Mouse (Mus musculus): Measurements from ENCODE around the gene Rpl36al. TPM values are rescaled to one million over a fixed set of nuclear protein-coding genes. Genes with fewer than 3 reads are reported as not detected.

Gene Rpl36al
- 543 and 555 TPM in 2 replicates for polyA plus RNA-seq (2015; fragmentation: Nextera tagmentation; extraction: Ambion mirVana)

GRCm38 (mm10) chr12:69183583-69184308 is at the start of gene Rpl36al, which contains the start of gene Mgat2:
Gene Rpl36al (minus strand): TSS chr12:69184083.
Gene Mgat2 (plus strand): TSS chr12:69184157.
- H3K4me2 ChIP-seq (ENCODE audit: low read depth, low read length) = peak within 1 kb of the TSS; percentile 92
- DNase-seq (peak; percentile 99), ATAC-seq (peak; percentile 98)
- under 1% methylated on average over 83 of the region's 84 CpGs for WGBS (ENCODE audit: insufficient replicate concordance)
- H3K4me1 ChIP-seq (ENCODE audit: insufficient read depth) = peaks cover 20% of the 10 kb centered on the region
- peak within 1 kb of the TSS; percentile 90 for H3K27ac ChIP-seq (ENCODE audit: low read depth)
- H3K36me3 ChIP-seq (replicated peaks; ENCODE audit: insufficient read depth, low read length) = peaks cover 6% of the 10 kb centered on the region
- peak within 1 kb of the TSS; percentile 82 for H3K4me3 ChIP-seq (ENCODE audit: low read depth, low read length)
- H3K9me3 ChIP-seq (ENCODE audit: low read length) = no peaks in the 10 kb centered on the region
- no peaks in the 10 kb centered on the region for H3K27me3 ChIP-seq (ENCODE audit: insufficient read depth, low read length)
- TF ChIP-seq CTCF (IDR thresholded peaks at IDR 0.05; ENCODE audit: low read depth) = no peak
- TF ChIP-seq EP300 (IDR thresholded peaks at IDR 0.05; ENCODE audit: low read depth) = no peak; the same call in 1 of the 2 replicates
- peak within 1 kb of the TSS; percentile 85 for H3K9ac ChIP-seq (replicated peaks)

GRCm38 (mm10) chr12:69229251-69229650 is 45.4 kb upstream of the Rpl36al start:
- 52% methylated on average over 2 of the region's 2 CpGs for WGBS (ENCODE audit: insufficient replicate concordance)
- Histone ChIP-seq H3K4me3 (ENCODE audit: low read depth, low read length) (no peak overlapping the region), H3K9me3 (ENCODE audit: low read length) (no peaks in the 10 kb centered on the region), H3K9ac (replicated peaks) (no peak overlapping the region), H3K27me3 (ENCODE audit: insufficient read depth, low read length) (no peaks in the 10 kb centered on the region), H3K36me3 (replicated peaks; ENCODE audit: insufficient read depth, low read length) (peaks cover 6% of the 10 kb centered on the region; the same call in 1 of the 2 replicates), H3K27ac (ENCODE audit: low read depth) (no peak overlapping the region), H3K4me1 (ENCODE audit: insufficient read depth) (peaks cover 8% of the 10 kb centered on the region), H3K4me2 (ENCODE audit: low read depth, low read length) (no peak overlapping the region)
- no peak for TF ChIP-seq EP300 (IDR thresholded peaks at IDR 0.05; ENCODE audit: low read depth)
- TF ChIP-seq CTCF (IDR thresholded peaks at IDR 0.05; ENCODE audit: low read depth) = peak; percentile 61
- ATAC-seq (no peak), DNase-seq (peak; percentile 63)

DNA sequence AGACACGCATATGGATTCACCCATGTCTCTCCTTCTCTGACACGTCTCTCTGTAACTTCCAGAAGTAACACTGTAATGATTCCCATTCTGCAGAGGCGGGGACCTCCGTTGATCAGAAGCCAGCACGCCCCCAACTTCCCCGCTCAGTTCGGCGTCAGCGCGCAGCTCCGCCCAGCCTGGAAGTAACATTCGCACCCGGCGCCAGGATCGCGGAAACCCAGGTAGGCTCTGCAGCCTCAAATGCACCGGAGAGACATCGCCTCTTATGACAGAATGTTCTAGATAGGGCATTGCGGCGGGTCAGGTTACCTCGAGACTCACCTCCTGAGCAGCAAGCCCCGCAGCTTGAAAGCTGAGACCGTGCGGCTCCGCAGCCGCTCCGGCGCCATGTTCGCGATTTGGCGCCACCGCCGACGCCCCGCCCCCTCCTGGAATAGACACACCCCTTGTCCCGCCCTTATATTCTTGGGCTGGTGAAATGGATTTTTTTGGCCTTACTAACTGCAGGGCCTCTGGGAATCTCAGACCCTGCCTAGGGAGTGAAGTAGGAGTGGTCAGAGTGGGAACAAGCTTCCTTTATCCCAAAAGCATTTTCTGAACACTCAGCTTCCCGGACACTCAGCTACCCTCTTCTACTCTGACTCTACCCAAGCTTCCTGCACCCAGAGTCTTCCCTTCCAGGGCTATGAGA is 44.0 kb upstream of the Rpl36al start, which contains the start of gene Pole2:
Gene Pole2 (minus strand): TSS at position 420 of the 691 bp plus-strand sequence.
- H3K36me3 ChIP-seq (replicated peaks; ENCODE audit: insufficient read depth, low read length) = peaks cover 6% of the 10 kb centered on the region; the same call in 1 of the 2 replicates
- H3K9me3 ChIP-seq (ENCODE audit: low read length) = no peaks in the 10 kb centered on the region
- H3K27me3 ChIP-seq (ENCODE audit: insufficient read depth, low read length) = no peaks in the 10 kb centered on the region
- peak within 1 kb of the TSS; percentile 72 for H3K4me2 ChIP-seq (ENCODE audit: low read depth, low read length)
- peak within 1 kb of the TSS; percentile 76 for H3K27ac ChIP-seq (ENCODE audit: low read depth)
- under 1% methylated on average over 36 of the region's 37 CpGs for WGBS (ENCODE audit: insufficient replicate concordance)
- TF ChIP-seq CTCF (IDR thresholded peaks at IDR 0.05; ENCODE audit: low read depth) (no peak), EP300 (IDR thresholded peaks at IDR 0.05; ENCODE audit: low read depth) (0 out of 2 replicates have a peak, but pooled peaks have one; percentile 25)
- peaks cover 8% of the 10 kb centered on the region for H3K4me1 ChIP-seq (ENCODE audit: insufficient read depth)
- peak within 1 kb of the TSS; percentile 72 for H3K9ac ChIP-seq (replicated peaks)
- peak; percentile 96 for ATAC-seq
- peak; percentile 92 for DNase-seq
- H3K4me3 ChIP-seq (ENCODE audit: low read depth, low read length) = peak within 1 kb of the TSS; percentile 67

- Histone ChIP-seq H3K4me2 (ENCODE audit: low read depth, low read length) (no peak overlapping the region), H3K4me3 (ENCODE audit: low read depth, low read length) (no peak overlapping the region), H3K9ac (replicated peaks) (no peak overlapping the region), H3K27ac (ENCODE audit: low read depth) (no peak overlapping the region), H3K27me3 (ENCODE audit: insufficient read depth, low read length) (no peaks in the 10 kb centered on the region), H3K36me3 (replicated peaks; ENCODE audit: insufficient read depth, low read length) (peaks cover 40% of the 10 kb centered on the region), H3K9me3 (ENCODE audit: low read length) (no peaks in the 10 kb centered on the region), H3K4me1 (ENCODE audit: insufficient read depth) (no peaks in the 10 kb centered on the region)
- TF ChIP-seq CTCF (IDR thresholded peaks at IDR 0.05; ENCODE audit: low read depth) = no peak
- TF ChIP-seq EP300 (IDR thresholded peaks at IDR 0.05; ENCODE audit: low read depth) = no peak
- no peak for DNase-seq
- WGBS (ENCODE audit: insufficient replicate concordance) = 87% methylated on average over 19 of the region's 19 CpGs
- peak; percentile 82 for ATAC-seq
Observed at GRCm38 (mm10) chr12:69220613-69221277, 36.9 kb upstream of the Rpl36al start.

GRCm38 (mm10) chr12:69216587-69216986 is 32.7 kb upstream of the Rpl36al start:
- WGBS (ENCODE audit: insufficient replicate concordance) = 89% methylated on average over 7 of the region's 7 CpGs
- Histone ChIP-seq H3K4me1 (ENCODE audit: insufficient read depth) (no peaks in the 10 kb centered on the region), H3K36me3 (replicated peaks; ENCODE audit: insufficient read depth, low read length) (peaks cover 50% of the 10 kb centered on the region), H3K27ac (ENCODE audit: low read depth) (no peak overlapping the region), H3K4me2 (ENCODE audit: low read depth, low read length) (no peak overlapping the region), H3K4me3 (ENCODE audit: low read depth, low read length) (no peak overlapping the region), H3K9me3 (ENCODE audit: low read length) (no peaks in the 10 kb centered on the region), H3K27me3 (ENCODE audit: insufficient read depth, low read length) (no peaks in the 10 kb centered on the region), H3K9ac (replicated peaks) (no peak overlapping the region)
- no peak for TF ChIP-seq CTCF (IDR thresholded peaks at IDR 0.05; ENCODE audit: low read depth)
- TF ChIP-seq EP300 (IDR thresholded peaks at IDR 0.05; ENCODE audit: low read depth) = no peak
- no peak for ATAC-seq
- DNase-seq = no peak
